Mouse (Mus musculus) brain, adult 2 months (tissue): ENCODE data around the gene Resf1.
"Not testable (repeated sequence)": the region's sequence is repeated elsewhere in the genome, so short reads cannot be mapped to it uniquely, and the experiment has no call there.

Source experiments
- DNase-seq: peaks from one replicate; pipeline ENCODE4 v3.0.0; 2011; ENCODE audit warnings: low read depth, low spot score

Resf1 gene

GRCm38 (mm10) chr6:149308956-149309932, at the start of gene Resf1:
TSS of gene Resf1 (plus strand) at chr6:149309414.
- DNase-seq: peak; percentile 96

GRCm38 (mm10) chr6:149260801-149261239, 48.4 kb upstream of the Resf1 start:
- DNase-seq: no peak

- DNase-seq: no peak
These were observed 41.3 kb upstream of the Resf1 start for GRCm38 (mm10) chr6:149267951-149268350.

GRCm38 (mm10) chr6:149278248-149278731, 30.9 kb upstream of the Resf1 start:
- no peak for DNase-seq

- DNase-seq: no peak
These were observed 30.3 kb upstream of the Resf1 start for GRCm38 (mm10) chr6:149278866-149279265.

- no peak for DNase-seq
These were observed 28.7 kb upstream of the Resf1 start for GRCm38 (mm10) chr6:149280511-149280910.

- DNase-seq: not testable (repeated sequence)
These were observed 21.0 kb upstream of the Resf1 start for GRCm38 (mm10) chr6:149288190-149288589.

GRCm38 (mm10) chr6:149303231-149303630, 6.0 kb upstream of the Resf1 start:
- DNase-seq: not testable (repeated sequence)

GRCm38 (mm10) chr6:149307092-149307491, 2.1 kb upstream of the Resf1 start:
- no peak for DNase-seq

GRCm38 (mm10) chr6:149307801-149308200, 1.4 kb upstream of the Resf1 start:
- no peak for DNase-seq

- DNase-seq: no peak
These were observed 1.0 kb downstream of the Resf1 start for GRCm38 (mm10) chr6:149310226-149310625.

- no peak for DNase-seq
These were observed 1.8 kb downstream of the Resf1 start for GRCm38 (mm10) chr6:149311044-149311443.

GRCm38 (mm10) chr6:149311778-149312177, 2.6 kb downstream of the Resf1 start:
- no peak for DNase-seq

GRCm38 (mm10) chr6:149312221-149312620, 3.0 kb downstream of the Resf1 start:
- no peak for DNase-seq

GRCm38 (mm10) chr6:149314918-149315317, 5.7 kb downstream of the Resf1 start:
- DNase-seq: no peak

GRCm38 (mm10) chr6:149323523-149324241, 14.5 kb downstream of the Resf1 start:
- DNase-seq: no peak

GRCm38 (mm10) chr6:149324242-149324633, 15.0 kb downstream of the Resf1 start:
- no peak for DNase-seq

- DNase-seq: no peak
These were observed 19.9 kb downstream of the Resf1 start for GRCm38 (mm10) chr6:149329071-149329470.

- no peak for DNase-seq
These were observed 21.1 kb downstream of the Resf1 start for GRCm38 (mm10) chr6:149330332-149330731.

- no peak for DNase-seq
These were observed 23.8 kb downstream of the Resf1 start for GRCm38 (mm10) chr6:149333036-149333435.

GRCm38 (mm10) chr6:149337990-149338389, 28.8 kb downstream of the Resf1 start:
- DNase-seq: no peak

GRCm38 (mm10) chr6:149338622-149339021, 29.4 kb downstream of the Resf1 start:
- DNase-seq: no peak
